Mouse (Mus musculus) CH12.LX (cell line): ENCODE measurements around the gene Eras. TPM values are rescaled to one million over a fixed set of nuclear protein-coding genes. Genes with fewer than 3 reads are reported as not detected.

Experiments
- DNase-seq: peaks from one replicate; pipeline ENCODE4 v3.0.0-alpha.2; 2013; ENCODE audit errors: extremely low read depth
- H3K27ac ChIP-seq: 2 replicates; pipeline ENCODE4 v1.5.1; 2012; ENCODE audit warnings: low read depth, mild to moderate bottlenecking, control low read depth, moderate library complexity; ENCODE audit not compliant: insufficient read depth
- H3K27me3 ChIP-seq: replicated peaks from 2 replicates; pipeline ENCODE3; 2012; ENCODE audit warnings: inconsistent platforms
- H3K36me3 ChIP-seq, 2 experiments: replicated peaks in 1 of 2; 2 replicates each; pipeline versions ENCODE3 to v1.6.1; 2012; ENCODE audit warnings: inconsistent platforms in 1 of 2, low read length in 1 of 2, mild to moderate bottlenecking in 1 of 2, mixed read lengths in 1 of 2, moderate library complexity in 1 of 2; ENCODE audit not compliant: control insufficient read depth in 1 of 2, insufficient read depth in 1 of 2
- H3K4me1 ChIP-seq, 2 experiments: 2 replicates each; pipeline ENCODE4 v1.6.1; 2012; ENCODE audit warnings: inconsistent platforms in 1 of 2, moderate library complexity in 1 of 2; ENCODE audit not compliant: insufficient read depth in 2 of 2, control insufficient read depth in 1 of 2
- H3K4me2 ChIP-seq: 2 replicates; pipeline ENCODE4 v1.6.1; 2012; ENCODE audit warnings: low read depth, mild to moderate bottlenecking, control low read depth; ENCODE audit not compliant: poor library complexity, insufficient read depth, severe bottlenecking
- H3K4me3 ChIP-seq, 3 experiments: fragments of 150-350 bp in 1 of 3; sonication (generic) in 1 of 3; replicated peaks in 1 of 3; 2 replicates each; pipeline versions ENCODE3 to v1.5.1; 2011 to 2012; ENCODE audit warnings: low read depth in 2 of 3, low read length in 2 of 3, mild to moderate bottlenecking in 2 of 3, moderate library complexity in 2 of 3, control low read depth in 1 of 3, improper control_type of control experiment in 1 of 3, inconsistent platforms in 1 of 3, mixed read lengths in 1 of 3; ENCODE audit not compliant: poor library complexity in 1 of 3
- H3K79me2 ChIP-seq: replicated peaks from 2 replicates; pipeline ENCODE4 v1.6.1; 2012; ENCODE audit warnings: mild to moderate bottlenecking, moderate library complexity; ENCODE audit not compliant: control insufficient read depth, poor library complexity, insufficient read depth, severe bottlenecking; ENCODE audit errors: extremely low read depth
- H3K9ac ChIP-seq: 2 replicates; pipeline ENCODE4 v1.6.1; 2012; ENCODE audit warnings: low read depth, mild to moderate bottlenecking, control low read depth, moderate library complexity; ENCODE audit not compliant: insufficient read depth
- H3K9me3 ChIP-seq: replicated peaks from 2 replicates; pipeline ENCODE3; 2012; ENCODE audit warnings: low read length, inconsistent platforms, mixed read lengths
- BHLHE40 ChIP-seq: IDR thresholded peaks from 2 replicates; pipeline ENCODE4 v1.6.1; 2011; ENCODE audit warnings: mild to moderate bottlenecking, low read depth, low read length, improper control_type of control experiment
- CHD1 ChIP-seq: IDR thresholded peaks from 2 replicates; pipeline ENCODE4 v1.6.1; 2012; ENCODE audit warnings: low read depth, low read length, improper control_type of control experiment, inconsistent platforms
- CHD2 ChIP-seq: IDR thresholded peaks from 2 replicates; pipeline ENCODE4 v1.6.1; 2011; ENCODE audit warnings: low read length, improper control_type of control experiment
- CTCF ChIP-seq, 2 experiments: IDR thresholded peaks in 1 of 2; conservative IDR thresholded peaks in 1 of 2; 2 replicates each; pipeline ENCODE4 v1.5.1; 2011 to 2012; ENCODE audit warnings: low read depth in 2 of 2, low read length in 2 of 2, improper control_type of control experiment in 1 of 2, inconsistent platforms in 1 of 2, mild to moderate bottlenecking in 1 of 2, moderate library complexity in 1 of 2
- E2F4 ChIP-seq: IDR thresholded peaks from 2 replicates; pipeline ENCODE4 v1.6.1; 2011; ENCODE audit warnings: low read depth, low read length, improper control_type of control experiment; ENCODE audit not compliant: insufficient replicate concordance
- ELF1 ChIP-seq: IDR thresholded peaks from 2 replicates; pipeline ENCODE4 v1.6.1; 2014; ENCODE audit warnings: low read depth, mild to moderate bottlenecking, inconsistent platforms, low read length, improper control_type of control experiment
- EP300 ChIP-seq: IDR thresholded peaks from 2 replicates; pipeline ENCODE4 v1.6.1; 2011; ENCODE audit warnings: low read length, improper control_type of control experiment
- ETS1 ChIP-seq: conservative IDR thresholded peaks from 2 replicates; pipeline ENCODE4 v1.6.1; 2012; ENCODE audit warnings: low read depth, mild to moderate bottlenecking, inconsistent platforms, low read length, improper control_type of control experiment, moderate library complexity
- GABPA ChIP-seq: IDR thresholded peaks from 2 replicates; pipeline ENCODE4 v1.6.1; 2012; ENCODE audit warnings: low read depth, low read length, improper control_type of control experiment, inconsistent platforms; ENCODE audit not compliant: insufficient replicate concordance
- HCFC1 ChIP-seq: IDR thresholded peaks from 2 replicates; pipeline ENCODE4 v1.6.1; 2012; ENCODE audit warnings: low read depth, mild to moderate bottlenecking, inconsistent platforms, low read length, improper control_type of control experiment
- IRF4 ChIP-seq: IDR thresholded peaks from 2 replicates; pipeline ENCODE4 v1.6.1; 2014; ENCODE audit warnings: low read depth, mild to moderate bottlenecking, inconsistent platforms, low read length, improper control_type of control experiment
- JUN ChIP-seq: IDR thresholded peaks from 2 replicates; pipeline ENCODE4 v1.6.1; 2011; ENCODE audit warnings: low read depth, mild to moderate bottlenecking, low read length, improper control_type of control experiment, moderate library complexity; ENCODE audit not compliant: insufficient read depth
- JUND ChIP-seq: conservative IDR thresholded peaks from 2 replicates; pipeline ENCODE4 v1.6.1; 2011; ENCODE audit warnings: low read depth, low read length, improper control_type of control experiment
- KAT2A ChIP-seq: IDR thresholded peaks from 2 replicates; pipeline ENCODE4 v1.6.1; 2012; ENCODE audit warnings: low read length, improper control_type of control experiment, inconsistent platforms; ENCODE audit not compliant: insufficient replicate concordance
- MAFK ChIP-seq: IDR thresholded peaks from 2 replicates; pipeline ENCODE4 v1.6.1; 2011; ENCODE audit warnings: low read length, improper control_type of control experiment; ENCODE audit not compliant: insufficient replicate concordance
- MAX ChIP-seq: IDR thresholded peaks from 2 replicates; pipeline ENCODE4 v1.6.1; 2011; ENCODE audit warnings: low read length, improper control_type of control experiment
- MAZ ChIP-seq: IDR thresholded peaks from 2 replicates; pipeline ENCODE4 v1.6.1; 2012; ENCODE audit warnings: low read depth, mild to moderate bottlenecking, inconsistent platforms, low read length, improper control_type of control experiment, moderate library complexity
- MEF2A ChIP-seq: IDR thresholded peaks from 2 replicates; pipeline ENCODE4 v1.6.1; 2014; ENCODE audit warnings: low read depth, mild to moderate bottlenecking, inconsistent platforms, low read length, improper control_type of control experiment, borderline replicate concordance
- MXI1 ChIP-seq: IDR thresholded peaks from 2 replicates; pipeline ENCODE4 v1.6.1; 2011; ENCODE audit warnings: mild to moderate bottlenecking, low read depth, low read length, improper control_type of control experiment
- MYC ChIP-seq: IDR thresholded peaks from 2 replicates; pipeline ENCODE4 v1.6.1; 2011; ENCODE audit warnings: low read depth, mild to moderate bottlenecking, improper control_type of control experiment, low read length
- NELFE ChIP-seq: IDR thresholded peaks from 2 replicates; pipeline ENCODE4 v1.6.1; 2011; ENCODE audit warnings: low read depth, low read length, improper control_type of control experiment
- NRF1 ChIP-seq: IDR thresholded peaks from 2 replicates; pipeline ENCODE4 v1.6.1; 2014; ENCODE audit warnings: low read depth, mild to moderate bottlenecking, inconsistent platforms, low read length, improper control_type of control experiment, moderate library complexity
- PAX5 ChIP-seq: IDR thresholded peaks from 2 replicates; pipeline ENCODE4 v1.6.1; 2012; ENCODE audit warnings: low read length, inconsistent platforms, mixed read lengths
- POLR2A ChIP-seq: IDR thresholded peaks from 2 replicates; pipeline ENCODE4 v1.6.1; 2011; ENCODE audit warnings: low read depth, mild to moderate bottlenecking, improper control_type of control experiment, low read length
- POLR2AphosphoS2 ChIP-seq: IDR thresholded peaks from 2 replicates; pipeline ENCODE4 v1.6.1; 2011; ENCODE audit warnings: low read depth, low read length, improper control_type of control experiment
- RAD21 ChIP-seq: IDR thresholded peaks from 2 replicates; pipeline ENCODE4 v1.6.1; 2011; ENCODE audit warnings: low read depth, mild to moderate bottlenecking, low read length, improper control_type of control experiment, moderate library complexity
- RCOR1 ChIP-seq: conservative IDR thresholded peaks from 2 replicates; pipeline ENCODE4 v1.6.1; 2012; ENCODE audit warnings: low read depth, mild to moderate bottlenecking, inconsistent platforms, low read length, improper control_type of control experiment
- SIN3A ChIP-seq: IDR thresholded peaks from 2 replicates; pipeline ENCODE4 v1.6.1; 2012; ENCODE audit warnings: low read length, improper control_type of control experiment, inconsistent platforms
- SMC3 ChIP-seq: IDR thresholded peaks from 2 replicates; pipeline ENCODE4 v1.6.1; 2011; ENCODE audit warnings: low read depth, low read length, improper control_type of control experiment
- TBP ChIP-seq: conservative IDR thresholded peaks from 2 replicates; pipeline ENCODE4 v1.6.1; 2011; ENCODE audit warnings: low read depth, low read length, improper control_type of control experiment
- TCF12 ChIP-seq: IDR thresholded peaks from 2 replicates; pipeline ENCODE4 v1.6.1; 2014; ENCODE audit warnings: low read depth, mild to moderate bottlenecking, inconsistent platforms, low read length, improper control_type of control experiment
- UBTF ChIP-seq: IDR thresholded peaks from 2 replicates; pipeline ENCODE4 v1.6.1; 2012; ENCODE audit warnings: low read depth, mild to moderate bottlenecking, inconsistent platforms, low read length, improper control_type of control experiment, moderate library complexity
- USF1 ChIP-seq: IDR thresholded peaks from 2 replicates; pipeline ENCODE4 v1.6.1; 2014; ENCODE audit warnings: low read depth, mild to moderate bottlenecking, inconsistent platforms, low read length, improper control_type of control experiment
- USF2 ChIP-seq: conservative IDR thresholded peaks from 2 replicates; pipeline ENCODE4 v1.6.1; 2011; ENCODE audit warnings: low read depth, low read length, improper control_type of control experiment
- ZC3H11A ChIP-seq: IDR thresholded peaks from 2 replicates; pipeline ENCODE4 v1.6.1; 2012; ENCODE audit warnings: low read depth, mild to moderate bottlenecking, inconsistent platforms, low read length, improper control_type of control experiment
- ZKSCAN1 ChIP-seq: IDR thresholded peaks from 2 replicates; pipeline ENCODE4 v1.6.1; 2012; ENCODE audit warnings: low read depth, inconsistent platforms, low read length, improper control_type of control experiment, borderline replicate concordance
- ZMIZ1 ChIP-seq: IDR thresholded peaks from 2 replicates; pipeline ENCODE4 v1.6.1; 2012; ENCODE audit warnings: low read depth, mild to moderate bottlenecking, inconsistent platforms, low read length, improper control_type of control experiment
- ZNF384 ChIP-seq: IDR thresholded peaks from 2 replicates; pipeline ENCODE4 v1.6.1; 2012; ENCODE audit warnings: low read depth, low read length, improper control_type of control experiment, inconsistent platforms
- dilution Hi-C: fragments of 300-500 bp; cut with MboI; formaldehyde crosslinking; loops from 2 replicates; pipeline ENCODE4 v1.14.3; 2020; ENCODE audit warnings: low sequenced_read_pairs; ENCODE audit not compliant: extremely low pct_unique_long_range_greater_than_20kb, extremely low pct_ligation_motif_present
- in situ Hi-C: fragments of 300-500 bp; cut with MboI; formaldehyde crosslinking; loops from 3 replicates; pipeline ENCODE4 v1.14.3; 2019; ENCODE audit warnings: low sequenced_read_pairs, low pct_ligation_motif_present, low pct_unique_long_range_greater_than_20kb, mixed read lengths
- polyA plus RNA-seq: library from polyadenylated mRNA; unstranded; fragments of >175 nt; gene quantifications from 2 replicates; pipeline ENCODE4 v1.2.1, GENCODE M21; 2012; ENCODE audit warnings: low read depth; ENCODE audit not compliant: insufficient read length
- total RNA-seq, 2 experiments: library from RNA; depleted of rRNA; stranded (reverse); fragments of 300-350 nt in 1 of 2; fragments of >200 nt in 1 of 2; gene quantifications; 2 replicates each; pipeline ENCODE4 v1.2.3; 2012 to 2014

Eras gene
- total and polyA plus RNA-seq, 3 experiments: not detected

GRCm38 (mm10) chrX:7883841-7884567 lies 44.4 kb downstream of the Eras start, which contains the start of gene Slc35a2:
Gene Slc35a2, plus strand, starts transcription at chrX:7884028.
- Histone ChIP-seq H3K36me3 (peaks cover 34 to 44% of the 10 kb centered on the region in 2 experiments), H3K79me2 (peaks cover 32% of the 10 kb centered on the region), H3K9me3 (no peaks in the 10 kb centered on the region), H3K4me1 (peaks cover 4 to 12% of the 10 kb centered on the region in 2 experiments; a peak in 2 of 4 replicates), H3K4me3 (peak within 1 kb of the TSS; percentile 67 to 98 (median 69)), H3K27ac (peak within 1 kb of the TSS; percentile 87), H3K27me3 (no peaks in the 10 kb centered on the region), H3K9ac (peak within 1 kb of the TSS; percentile 78), H3K4me2 (peak within 1 kb of the TSS; percentile 78)
- TF ChIP-seq NRF1: no peak
- TF ChIP-seq MXI1: 0 out of 2 replicates have a peak, but pooled peaks have one; percentile 42
- peak; percentile 46; the same call in 1 of the 2 replicates for TF ChIP-seq MAZ
- no peak for TF ChIP-seq EP300
- TF ChIP-seq ZKSCAN1: no peak
- TF ChIP-seq MYC: no peak
- peak; percentile 84 for TF ChIP-seq ELF1
- TF ChIP-seq JUN: no peak
- no peak for TF ChIP-seq TBP
- TF ChIP-seq USF2: no peak
- TF ChIP-seq MEF2A: no peak; the same call in none of the 2 replicates
- no peak; the same call in 1 of the 2 replicates for TF ChIP-seq RAD21
- TF ChIP-seq SIN3A: peak; percentile 65
- peak; percentile 82 for TF ChIP-seq ZMIZ1
- no peak for TF ChIP-seq E2F4
- peak; percentile 99 for TF ChIP-seq POLR2AphosphoS2
- peak; percentile 16 for TF ChIP-seq TCF12
- peak in 1 of 2 experiments; percentile 26; a peak in 1 of 4 replicates for TF ChIP-seq CTCF (conservative IDR thresholded peaks at IDR 0.05 in 1 of 2, IDR thresholded peaks at IDR 0.05 in 1 of 2; ENCODE audit: low read depth in 2 of 2, low read length in 2 of 2)
- TF ChIP-seq NELFE: no peak; the same call in 1 of the 2 replicates
- peak; percentile 65; the same call in 1 of the 2 replicates for TF ChIP-seq CHD2
- no peak for TF ChIP-seq CHD1
- TF ChIP-seq USF1: no peak
- TF ChIP-seq IRF4: 0 out of 2 replicates have a peak, but pooled peaks have one; percentile 9
- no peak for TF ChIP-seq GABPA
- no peak for TF ChIP-seq SMC3
- peak; percentile 67 for TF ChIP-seq POLR2A
- TF ChIP-seq ETS1: 0 out of 2 replicates have a peak, but pooled peaks have one; percentile 26
- no peak for TF ChIP-seq JUND
- no peak for TF ChIP-seq MAFK
- no peak for TF ChIP-seq PAX5
- no peak for TF ChIP-seq MAX
- TF ChIP-seq KAT2A: no peak
- no peak for TF ChIP-seq ZC3H11A
- TF ChIP-seq UBTF: no peak
- TF ChIP-seq BHLHE40: peak; percentile 78
- peak; percentile 61 for TF ChIP-seq HCFC1
- TF ChIP-seq ZNF384: no peak
- no peak for TF ChIP-seq RCOR1
- in situ Hi-C loops (no loop called here), dilution Hi-C loops (no loop called here)
- DNase-seq: peak; percentile 88
